Mouse (Mus musculus): ENCODE results near the gene B3gat1.

Gene B3gat1

DNA sequence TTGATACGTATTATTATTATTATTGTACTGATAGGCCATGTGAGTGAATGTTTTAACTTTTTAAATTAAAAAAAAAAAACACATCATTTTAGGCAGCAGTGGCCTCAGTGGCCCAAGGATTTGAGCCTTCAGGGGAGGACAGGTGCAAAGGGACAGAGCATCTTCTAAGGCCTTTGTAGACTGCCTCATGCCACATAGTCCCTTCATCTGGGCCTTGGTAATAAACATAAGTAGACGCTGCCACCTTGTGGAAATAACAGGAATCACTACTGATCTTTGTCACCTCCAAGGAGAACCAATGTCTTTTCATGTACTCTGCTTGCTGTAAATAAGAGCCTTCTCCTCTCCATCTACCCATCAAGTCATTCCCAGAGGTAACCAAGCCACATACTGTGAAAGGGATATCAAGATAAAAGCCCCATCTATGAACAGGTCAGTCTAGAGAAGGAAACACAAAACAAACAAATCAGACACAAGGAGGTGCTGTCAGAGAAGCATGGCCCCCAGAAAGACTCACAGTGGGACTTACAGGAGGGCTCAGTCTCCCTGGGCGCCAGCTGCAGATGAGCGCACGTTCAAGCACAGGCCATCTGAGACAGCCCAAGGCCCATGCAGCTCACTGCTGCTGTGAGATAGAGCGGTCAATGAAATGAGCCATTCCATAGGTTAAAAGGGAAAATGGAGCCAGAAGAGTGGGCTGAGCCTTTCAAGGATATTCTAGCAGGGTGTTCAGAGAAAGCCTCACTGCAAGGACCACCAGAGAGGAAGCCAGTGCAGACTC, 42.8 kb downstream of the B3gat1 start:
- DNase-seq (ENCODE audit: low spot score) = no peak

DNA sequence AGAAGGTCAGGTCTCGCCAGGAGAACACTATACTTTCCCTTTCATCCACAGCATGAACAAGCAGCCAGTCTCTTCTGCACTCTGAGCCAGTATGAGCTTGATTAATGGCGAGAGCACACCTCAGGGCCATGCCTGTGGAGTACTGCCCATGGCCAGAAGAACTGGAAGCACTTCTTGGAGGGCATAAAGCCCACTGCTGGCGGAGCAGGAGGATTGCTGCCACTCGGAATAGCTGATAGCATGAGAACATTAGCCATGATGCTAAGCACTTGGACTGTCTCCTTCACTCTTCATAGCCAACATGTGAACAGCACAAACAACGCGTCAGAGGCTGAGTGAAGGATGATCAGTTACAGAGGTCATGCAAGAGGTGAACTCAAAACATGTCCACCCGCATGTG, 44.9 kb downstream of the B3gat1 start:
- DNase-seq (ENCODE audit: low spot score) = no peak

DNA sequence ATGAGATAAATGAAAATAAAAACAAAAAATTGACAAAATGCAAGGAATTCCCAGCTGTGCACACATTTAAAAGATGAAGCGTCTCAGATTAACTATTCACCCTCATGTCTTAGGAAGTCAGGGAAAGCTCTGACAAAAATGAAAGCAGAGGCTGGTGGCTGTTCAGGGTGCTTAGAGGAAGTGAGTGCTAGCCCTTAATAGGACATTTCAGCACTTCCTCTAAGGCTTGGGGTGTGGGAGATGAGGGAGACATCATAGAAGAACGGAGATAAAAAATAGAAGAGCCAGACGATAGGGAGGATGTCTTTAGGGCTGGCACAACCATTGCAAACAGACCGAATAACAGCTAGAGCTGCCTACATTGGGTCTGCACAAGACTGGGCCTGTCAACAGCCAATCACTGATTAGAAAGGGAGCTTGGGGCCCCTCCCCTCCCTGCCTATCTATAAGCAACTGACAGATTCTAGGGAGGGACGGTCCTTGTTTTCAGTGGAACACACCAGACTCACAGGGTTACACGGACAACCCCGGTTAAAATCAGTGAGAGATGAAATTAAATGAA, 50.0 kb downstream of the B3gat1 start:
- no peak for DNase-seq (ENCODE audit: low spot score)

DNA sequence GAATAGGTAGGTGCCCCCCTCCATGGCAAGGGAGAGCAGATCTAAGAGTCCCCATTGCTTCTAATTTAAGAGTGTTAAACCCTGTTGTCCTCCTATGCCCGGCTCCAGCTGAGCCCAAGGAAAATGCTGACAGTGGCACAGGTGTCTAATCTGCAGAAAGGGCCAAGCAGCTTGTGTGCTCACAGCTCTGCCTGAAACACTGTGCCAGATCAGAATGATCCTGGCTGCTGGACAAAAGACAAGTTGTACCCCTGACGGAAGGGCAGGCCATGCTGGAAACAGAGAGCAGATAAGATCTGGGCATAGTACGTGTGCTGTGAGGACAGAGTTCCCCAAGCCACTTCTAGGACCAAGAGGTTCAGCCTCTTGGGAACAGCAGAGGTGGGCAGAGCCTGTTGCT, 59.3 kb downstream of the B3gat1 start:
- no peak for DNase-seq (ENCODE audit: low spot score)

DNA sequence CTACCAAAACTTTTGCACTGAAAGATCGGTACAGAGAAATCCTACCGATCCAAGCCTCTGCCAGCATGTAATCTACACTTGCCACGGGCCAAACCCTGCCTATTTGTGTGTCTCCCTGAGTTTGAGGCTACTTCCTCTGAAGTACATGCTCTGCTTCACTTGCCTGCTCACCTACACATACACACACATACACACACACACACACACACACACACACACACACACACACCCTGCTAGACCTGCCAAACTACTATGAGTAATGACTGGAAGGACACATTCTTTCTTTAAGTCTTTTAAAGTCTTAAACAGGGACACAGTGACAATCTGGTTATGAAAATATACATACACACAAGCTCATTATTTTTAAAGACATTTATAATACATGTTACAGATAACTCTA, 64.7 kb downstream of the B3gat1 start:
- DNase-seq (ENCODE audit: low spot score) = no peak

DNA sequence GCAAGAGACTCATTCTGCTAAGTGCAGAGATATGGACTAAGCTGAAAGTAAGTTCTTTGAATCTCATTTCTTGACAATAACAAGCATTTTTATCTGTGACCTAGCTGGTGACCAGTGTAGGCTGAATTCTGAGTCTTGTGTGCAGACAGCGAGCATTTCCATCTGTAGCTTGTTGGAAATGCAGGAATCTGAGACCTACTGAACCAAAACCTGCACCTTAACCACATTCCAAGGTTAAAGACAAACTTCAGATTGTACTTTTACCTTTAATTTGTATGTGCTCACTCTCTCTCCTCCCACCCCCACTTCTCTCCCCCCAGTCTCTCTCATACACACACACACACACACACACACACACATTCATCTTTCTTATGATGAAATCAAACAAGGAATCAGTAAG, 65.2 kb downstream of the B3gat1 start:
- DNase-seq (ENCODE audit: low spot score) = no peak

DNA sequence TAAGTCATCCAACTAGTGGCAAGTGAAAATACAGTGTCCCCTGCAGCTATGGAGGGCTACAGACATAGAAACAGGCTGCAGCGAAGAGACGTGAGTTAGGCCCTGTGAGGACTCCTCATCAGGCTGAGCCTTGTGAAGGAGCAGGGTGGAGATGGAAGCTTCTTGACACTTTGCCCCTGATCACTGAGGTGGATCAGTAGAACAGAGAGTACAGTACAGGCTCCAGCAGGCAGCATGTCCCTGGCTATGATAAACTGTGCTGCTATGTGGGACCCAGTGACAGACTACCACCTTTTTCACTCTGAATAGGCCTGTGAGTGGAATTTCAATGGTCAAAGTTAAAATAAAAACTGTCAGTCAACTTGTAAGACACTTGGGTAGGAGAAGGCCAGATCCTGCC, 66.8 kb downstream of the B3gat1 start:
- no peak for DNase-seq (ENCODE audit: low spot score)

DNA sequence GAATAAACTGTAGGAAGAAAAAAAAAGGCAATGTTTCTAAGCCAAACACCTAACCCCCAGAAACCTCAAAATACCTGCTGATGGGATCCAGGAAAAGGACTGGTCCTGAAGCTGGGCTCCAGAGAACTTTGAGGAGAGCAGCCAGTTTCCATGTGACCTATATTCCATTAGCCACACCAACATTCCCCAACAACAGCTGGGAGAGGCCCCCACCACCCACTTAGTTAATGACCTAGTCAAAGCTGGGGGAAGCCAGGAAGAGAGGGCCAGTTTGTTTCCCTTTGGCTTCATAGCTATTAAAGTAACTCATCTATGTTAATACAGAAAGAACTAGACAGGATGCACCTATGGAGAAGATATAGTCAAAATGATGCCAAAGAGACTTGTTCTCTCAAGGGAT, 70.8 kb downstream of the B3gat1 start:
- no peak for DNase-seq (ENCODE audit: low spot score)

DNA sequence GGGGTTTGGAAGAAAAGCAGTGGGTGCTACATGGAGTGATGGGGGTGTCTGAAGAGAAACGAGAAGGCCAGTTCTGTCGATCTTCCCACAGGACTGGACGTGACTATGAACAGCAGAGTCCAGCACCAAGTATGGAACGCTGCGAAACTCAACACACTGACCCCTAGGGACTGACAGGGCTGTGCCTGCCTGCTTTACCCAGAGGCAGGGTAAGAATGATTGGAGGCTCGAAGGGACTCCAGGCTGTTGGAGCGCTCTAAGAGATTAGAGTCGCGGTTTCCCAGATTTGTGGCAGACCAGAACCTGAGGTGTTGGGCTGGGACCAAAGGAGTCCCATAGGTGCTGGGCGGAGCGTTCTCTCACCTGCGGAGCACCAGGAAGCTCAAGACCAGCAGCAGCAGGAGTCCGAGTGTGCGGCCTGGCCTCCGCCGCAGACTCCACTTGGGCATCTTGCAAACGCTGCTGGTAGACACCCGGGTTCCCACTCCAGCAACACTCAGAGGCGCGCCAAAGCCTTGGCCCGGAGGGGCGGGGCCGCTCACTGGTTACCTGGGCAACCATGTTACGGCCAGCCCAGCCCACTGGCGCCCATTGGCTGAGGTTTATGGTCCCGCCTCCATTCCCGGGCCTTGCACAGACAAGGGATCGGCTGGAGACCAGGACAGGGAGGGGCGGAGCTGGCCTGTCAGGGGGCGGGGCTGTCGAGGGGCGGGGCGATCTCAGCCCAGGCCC, 72.6 kb downstream of the B3gat1 start, which contains the start of gene Glb1l2:
TSS of gene Glb1l2 (minus strand) at position 534 of the 732 bp plus-strand sequence.
- no peak for DNase-seq (ENCODE audit: low spot score)

DNA sequence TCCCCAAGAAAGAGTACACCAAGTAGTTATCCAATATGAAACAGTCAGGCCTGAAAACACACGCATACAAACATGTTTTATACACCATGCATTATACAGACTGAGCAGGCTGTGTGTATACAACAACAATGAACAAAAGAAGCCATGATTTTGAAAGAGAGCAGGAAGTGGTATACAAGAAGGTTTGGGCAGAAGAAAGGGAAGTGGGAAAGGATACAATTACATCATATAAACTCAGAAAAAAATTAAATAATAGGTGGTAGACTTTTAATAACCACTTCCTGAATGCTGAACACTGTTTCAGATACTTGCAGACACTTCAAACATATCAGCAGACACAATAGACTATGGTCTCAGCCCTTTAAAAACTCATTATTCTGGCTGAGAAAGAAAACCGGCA, 75.2 kb downstream of the B3gat1 start:
- DNase-seq (ENCODE audit: low spot score) = no peak

Measured in spleen, adult 12 weeks (tissue).